Mouse (Mus musculus): ENCODE measurements around the gene Eif4a2.
A peak's percentile ranks its signal among the peaks of the same experiment; 100 is the strongest.
"Not testable (repeated sequence)": the region's sequence is repeated elsewhere in the genome, so short reads cannot be mapped to it uniquely, and the experiment has no call there.

Gene Eif4a2

GRCm38 (mm10) chr16:23107231-23107942 is at the start of gene Eif4a2:
TSS of gene Eif4a2 (plus strand) at chr16:23107444.
- DNase-seq (ENCODE audit: low spot score) = peak; percentile 95

GRCm38 (mm10) chr16:23057668-23058447 is 49.4 kb upstream of the Eif4a2 start, which contains the start of gene Kng1:
TSS of gene Kng1 (plus strand) at chr16:23057865.
- DNase-seq (ENCODE audit: low spot score) = not testable (repeated sequence)

GRCm38 (mm10) chr16:23059630-23060029 is 47.6 kb upstream of the Eif4a2 start:
- not testable (repeated sequence) for DNase-seq (ENCODE audit: low spot score)

GRCm38 (mm10) chr16:23060781-23061325 is 46.4 kb upstream of the Eif4a2 start:
- not testable (repeated sequence) for DNase-seq (ENCODE audit: low spot score)

- DNase-seq (ENCODE audit: low spot score) = not testable (repeated sequence)
Observed at GRCm38 (mm10) chr16:23077516-23077915, 29.7 kb upstream of the Eif4a2 start.

GRCm38 (mm10) chr16:23087159-23087558 is 20.1 kb upstream of the Eif4a2 start:
- not testable (repeated sequence) for DNase-seq (ENCODE audit: low spot score)

- not testable (repeated sequence) for DNase-seq (ENCODE audit: low spot score)
Observed at GRCm38 (mm10) chr16:23087712-23088111, 19.5 kb upstream of the Eif4a2 start.

GRCm38 (mm10) chr16:23088491-23088890 is 18.8 kb upstream of the Eif4a2 start:
- not testable (repeated sequence) for DNase-seq (ENCODE audit: low spot score)

- DNase-seq (ENCODE audit: low spot score) = not testable (repeated sequence)
Observed at GRCm38 (mm10) chr16:23091345-23091744, 15.9 kb upstream of the Eif4a2 start.

GRCm38 (mm10) chr16:23093321-23093953 is 13.8 kb upstream of the Eif4a2 start:
- no peak for DNase-seq (ENCODE audit: low spot score)

- no peak for DNase-seq (ENCODE audit: low spot score)
Observed at GRCm38 (mm10) chr16:23094136-23094535, 13.1 kb upstream of the Eif4a2 start.

- DNase-seq (ENCODE audit: low spot score) = not testable (repeated sequence)
Observed at GRCm38 (mm10) chr16:23095581-23095980, 11.7 kb upstream of the Eif4a2 start.

GRCm38 (mm10) chr16:23096886-23097285 is 10.4 kb upstream of the Eif4a2 start:
- not testable (repeated sequence) for DNase-seq (ENCODE audit: low spot score)

GRCm38 (mm10) chr16:23097290-23098104 is 9.7 kb upstream of the Eif4a2 start:
- not testable (repeated sequence) for DNase-seq (ENCODE audit: low spot score)

GRCm38 (mm10) chr16:23098105-23098452 is 9.2 kb upstream of the Eif4a2 start:
- DNase-seq (ENCODE audit: low spot score) = not testable (repeated sequence)

GRCm38 (mm10) chr16:23099632-23100031 is 7.6 kb upstream of the Eif4a2 start:
- no peak for DNase-seq (ENCODE audit: low spot score)

GRCm38 (mm10) chr16:23100099-23100575 is 7.1 kb upstream of the Eif4a2 start:
- peak; percentile 74 for DNase-seq (ENCODE audit: low spot score)

- no peak for DNase-seq (ENCODE audit: low spot score)
Observed at GRCm38 (mm10) chr16:23100613-23101012, 6.6 kb upstream of the Eif4a2 start.

GRCm38 (mm10) chr16:23102340-23103037 is 4.8 kb upstream of the Eif4a2 start:
- no peak for DNase-seq (ENCODE audit: low spot score)

- DNase-seq (ENCODE audit: low spot score) = peak; percentile 59
Observed at GRCm38 (mm10) chr16:23103038-23103745, 4.1 kb upstream of the Eif4a2 start.
